In the genomic region with DNA sequence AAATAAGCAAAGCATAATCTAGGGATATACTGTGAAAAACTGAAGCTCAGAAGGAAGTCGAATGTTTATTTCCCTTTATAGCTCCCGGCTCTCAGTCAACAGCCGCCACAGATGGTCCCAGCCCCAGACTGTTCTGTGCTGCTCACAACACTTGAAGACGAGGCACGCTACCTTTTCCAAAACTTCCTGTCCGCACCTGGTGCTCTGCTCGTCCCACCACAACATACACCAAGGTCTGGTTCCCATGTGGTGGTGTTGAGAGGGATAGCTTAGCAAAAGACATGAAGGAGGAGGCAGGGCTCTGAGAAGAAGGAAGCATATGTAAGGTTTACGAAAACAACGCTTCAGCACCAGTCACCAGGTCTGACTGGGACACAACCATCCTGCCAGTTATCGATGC, we compare ENCODE assay signal across 10 mouse cellular contexts.
A peak's percentile ranks its signal among the peaks of the same experiment; 100 is the strongest.
DNase-seq lines count a peak whose midpoint lies in the region; ATAC-seq lines count a peak whose summit lies in the region.
"Had no signal": no experiment of that assay in that cellular context is flagged by ENCODE, and none has a peak within 500 bp of the region (broad histone marks: within the 10 kb centered on the region; RNA-seq: fewer than 3 reads in every experiment).

No protein-coding gene starts in this region.

- H3K4me3 ChIP-seq in embryonic facial prominence, embryonic 14.5 days (ENCODE audit: low read depth, low read length), result no peak overlapping the region

- H3K4me1 ChIP-seq in embryonic facial prominence, embryonic 14.5 days (ENCODE audit: control insufficient read depth, insufficient read depth, low read length), result peaks cover 6% of the 10 kb centered on the region; the same call in 1 of the 2 replicates

- no peaks in the 10 kb centered on the region for H3K27me3 ChIP-seq in embryonic facial prominence, embryonic 14.5 days (replicated peaks; ENCODE audit: control insufficient read depth, insufficient read depth, low read length)

- no peak for ATAC-seq in embryonic facial prominence, embryonic 14.5 days (ENCODE audit: low read depth)
- ATAC-seq: hindbrain, postnatal 0 days had no signal

- 0 out of 2 replicates have a peak overlapping the region, but pooled peaks have one; percentile 14 for H3K4me2 ChIP-seq in embryonic facial prominence, embryonic 14.5 days (ENCODE audit: low read depth, low read length)

- 0 out of 2 replicates have a peak, but pooled peaks cover 4% of the 10 kb centered on the region for H3K9me3 ChIP-seq in embryonic facial prominence, embryonic 14.5 days (ENCODE audit: control insufficient read depth, low read length)

- no peak overlapping the region; the same call in 1 of the 2 replicates for H3K27ac ChIP-seq in embryonic facial prominence, embryonic 14.5 days (replicated peaks; ENCODE audit: low read depth, low read length)
- H3K27ac ChIP-seq: hindbrain, postnatal 0 days; macrophage had no signal

- DNase-seq in cerebellum, adult 18-20 months, result peak; percentile 38 to 47
- DNase-seq in cerebellum, adult 11-12 months, result no peak
- DNase-seq in left cerebral cortex, adult 18-20 months (ENCODE audit: low spot score in 2 of 2), result peak; percentile 34 to 54
- no peak for DNase-seq in left cerebral cortex, adult 11 months (ENCODE audit: low spot score)
- DNase-seq in embryonic facial prominence, embryonic 14.5 days (ENCODE audit: low spot score), result peak; percentile 30
- peak; percentile 45 to 50 for DNase-seq in right cerebral cortex, postnatal 36 days (ENCODE audit: low spot score in 2 of 2)
- DNase-seq in retina, embryonic 14.5 days (ENCODE audit: low spot score), result no peak
- DNase-seq in retina, postnatal 1 day, result no peak

- no peak overlapping the region for H3K9ac ChIP-seq in embryonic facial prominence, embryonic 14.5 days (ENCODE audit: low read depth, low read length)

- WGBS in embryonic facial prominence, embryonic 14.5 days, result 48% methylated on average over 10 of the region's 10 CpGs

- H3K36me3 ChIP-seq in embryonic facial prominence, embryonic 14.5 days (ENCODE audit: control insufficient read depth, insufficient read depth, low read length), result no peaks in the 10 kb centered on the region

Comparison
In these comparisons a context has a peak if more than half of its experiments do, and no peak if none do; other contexts are left out.
1. DNase-seq: peak in cerebellum, adult 18-20 months (2 of 2), left cerebral cortex, adult 18-20 months (2 of 2), embryonic facial prominence, embryonic 14.5 days (single experiment) and right cerebral cortex, postnatal 36 days (2 of 2); none in cerebellum, adult 11-12 months (single experiment), left cerebral cortex, adult 11 months (single experiment), retina, embryonic 14.5 days (single experiment) and retina, postnatal 1 day (single experiment).